Mouse (Mus musculus) brain, embryonic 14.5 days (tissue): ENCODE results near the gene Cmbl.

Experiments used
- CTCF ChIP-seq: fragments of 200-500 bp; IDR thresholded peaks from 2 replicates; pipeline ENCODE4 v1.5.1; 2012; ENCODE audit warnings: inconsistent platforms, mild to moderate bottlenecking, moderate library complexity, borderline replicate concordance; ENCODE audit not compliant: insufficient read depth, insufficient read length; ENCODE audit errors: extremely low read depth
- POLR2A ChIP-seq: fragments of 200-500 bp; IDR thresholded peaks from 2 replicates; pipeline ENCODE4 v1.6.1; 2012; ENCODE audit warnings: mild to moderate bottlenecking, inconsistent platforms, borderline replicate concordance; ENCODE audit not compliant: poor library complexity, insufficient read depth, insufficient read length, severe bottlenecking; ENCODE audit errors: extremely low read depth

- TF ChIP-seq POLR2A, result no peak
- no peak for TF ChIP-seq CTCF
Observed at GRCm38 (mm10) chr15:31537706-31538105, 27.5 kb upstream of the Cmbl start.
